Mouse (Mus musculus) CH12.LX (cell line): Measurements from ENCODE around the gene Gm6588. TPM values are rescaled to one million over a fixed set of nuclear protein-coding genes. Genes with fewer than 3 reads are reported as not detected.

Source experiments
- DNase-seq: peaks from one replicate; pipeline ENCODE4 v3.0.0-alpha.2; 2013; ENCODE audit errors: extremely low read depth
- H3K27ac ChIP-seq: 2 replicates; pipeline ENCODE4 v1.5.1; 2012; ENCODE audit warnings: low read depth, mild to moderate bottlenecking, control low read depth, moderate library complexity; ENCODE audit not compliant: insufficient read depth
- H3K27me3 ChIP-seq: replicated peaks from 2 replicates; pipeline ENCODE3; 2012; ENCODE audit warnings: inconsistent platforms
- H3K36me3 ChIP-seq, 2 experiments: replicated peaks in 1 of 2; 2 replicates each; pipeline versions ENCODE3 to v1.6.1; 2012; ENCODE audit warnings: inconsistent platforms in 1 of 2, low read length in 1 of 2, mild to moderate bottlenecking in 1 of 2, mixed read lengths in 1 of 2, moderate library complexity in 1 of 2; ENCODE audit not compliant: control insufficient read depth in 1 of 2, insufficient read depth in 1 of 2
- H3K4me1 ChIP-seq, 2 experiments: 2 replicates each; pipeline ENCODE4 v1.6.1; 2012; ENCODE audit warnings: inconsistent platforms in 1 of 2, moderate library complexity in 1 of 2; ENCODE audit not compliant: insufficient read depth in 2 of 2, control insufficient read depth in 1 of 2
- H3K4me2 ChIP-seq: 2 replicates; pipeline ENCODE4 v1.6.1; 2012; ENCODE audit warnings: low read depth, mild to moderate bottlenecking, control low read depth; ENCODE audit not compliant: poor library complexity, insufficient read depth, severe bottlenecking
- H3K4me3 ChIP-seq, 3 experiments: fragments of 150-350 bp in 1 of 3; sonication (generic) in 1 of 3; replicated peaks in 1 of 3; 2 replicates each; pipeline versions ENCODE3 to v1.5.1; 2011 to 2012; ENCODE audit warnings: low read depth in 2 of 3, low read length in 2 of 3, mild to moderate bottlenecking in 2 of 3, moderate library complexity in 2 of 3, control low read depth in 1 of 3, improper control_type of control experiment in 1 of 3, inconsistent platforms in 1 of 3, mixed read lengths in 1 of 3; ENCODE audit not compliant: poor library complexity in 1 of 3
- H3K79me2 ChIP-seq: replicated peaks from 2 replicates; pipeline ENCODE4 v1.6.1; 2012; ENCODE audit warnings: mild to moderate bottlenecking, moderate library complexity; ENCODE audit not compliant: control insufficient read depth, poor library complexity, insufficient read depth, severe bottlenecking; ENCODE audit errors: extremely low read depth
- H3K9ac ChIP-seq: 2 replicates; pipeline ENCODE4 v1.6.1; 2012; ENCODE audit warnings: low read depth, mild to moderate bottlenecking, control low read depth, moderate library complexity; ENCODE audit not compliant: insufficient read depth
- H3K9me3 ChIP-seq: replicated peaks from 2 replicates; pipeline ENCODE3; 2012; ENCODE audit warnings: low read length, inconsistent platforms, mixed read lengths
- BHLHE40 ChIP-seq: IDR thresholded peaks from 2 replicates; pipeline ENCODE4 v1.6.1; 2011; ENCODE audit warnings: mild to moderate bottlenecking, low read depth, low read length, improper control_type of control experiment
- CTCF ChIP-seq, 2 experiments: IDR thresholded peaks in 1 of 2; conservative IDR thresholded peaks in 1 of 2; 2 replicates each; pipeline ENCODE4 v1.5.1; 2011 to 2012; ENCODE audit warnings: low read depth in 2 of 2, low read length in 2 of 2, improper control_type of control experiment in 1 of 2, inconsistent platforms in 1 of 2, mild to moderate bottlenecking in 1 of 2, moderate library complexity in 1 of 2
- E2F4 ChIP-seq: IDR thresholded peaks from 2 replicates; pipeline ENCODE4 v1.6.1; 2011; ENCODE audit warnings: low read depth, low read length, improper control_type of control experiment; ENCODE audit not compliant: insufficient replicate concordance
- EP300 ChIP-seq: IDR thresholded peaks from 2 replicates; pipeline ENCODE4 v1.6.1; 2011; ENCODE audit warnings: low read length, improper control_type of control experiment
- ETS1 ChIP-seq: conservative IDR thresholded peaks from 2 replicates; pipeline ENCODE4 v1.6.1; 2012; ENCODE audit warnings: low read depth, mild to moderate bottlenecking, inconsistent platforms, low read length, improper control_type of control experiment, moderate library complexity
- GABPA ChIP-seq: IDR thresholded peaks from 2 replicates; pipeline ENCODE4 v1.6.1; 2012; ENCODE audit warnings: low read depth, low read length, improper control_type of control experiment, inconsistent platforms; ENCODE audit not compliant: insufficient replicate concordance
- HCFC1 ChIP-seq: IDR thresholded peaks from 2 replicates; pipeline ENCODE4 v1.6.1; 2012; ENCODE audit warnings: low read depth, mild to moderate bottlenecking, inconsistent platforms, low read length, improper control_type of control experiment
- IRF4 ChIP-seq: IDR thresholded peaks from 2 replicates; pipeline ENCODE4 v1.6.1; 2014; ENCODE audit warnings: low read depth, mild to moderate bottlenecking, inconsistent platforms, low read length, improper control_type of control experiment
- JUN ChIP-seq: IDR thresholded peaks from 2 replicates; pipeline ENCODE4 v1.6.1; 2011; ENCODE audit warnings: low read depth, mild to moderate bottlenecking, low read length, improper control_type of control experiment, moderate library complexity; ENCODE audit not compliant: insufficient read depth
- JUND ChIP-seq: conservative IDR thresholded peaks from 2 replicates; pipeline ENCODE4 v1.6.1; 2011; ENCODE audit warnings: low read depth, low read length, improper control_type of control experiment
- KAT2A ChIP-seq: IDR thresholded peaks from 2 replicates; pipeline ENCODE4 v1.6.1; 2012; ENCODE audit warnings: low read length, improper control_type of control experiment, inconsistent platforms; ENCODE audit not compliant: insufficient replicate concordance
- MAFK ChIP-seq: IDR thresholded peaks from 2 replicates; pipeline ENCODE4 v1.6.1; 2011; ENCODE audit warnings: low read length, improper control_type of control experiment; ENCODE audit not compliant: insufficient replicate concordance
- MAX ChIP-seq: IDR thresholded peaks from 2 replicates; pipeline ENCODE4 v1.6.1; 2011; ENCODE audit warnings: low read length, improper control_type of control experiment
- MEF2A ChIP-seq: IDR thresholded peaks from 2 replicates; pipeline ENCODE4 v1.6.1; 2014; ENCODE audit warnings: low read depth, mild to moderate bottlenecking, inconsistent platforms, low read length, improper control_type of control experiment, borderline replicate concordance
- MYC ChIP-seq: IDR thresholded peaks from 2 replicates; pipeline ENCODE4 v1.6.1; 2011; ENCODE audit warnings: low read depth, mild to moderate bottlenecking, improper control_type of control experiment, low read length
- NELFE ChIP-seq: IDR thresholded peaks from 2 replicates; pipeline ENCODE4 v1.6.1; 2011; ENCODE audit warnings: low read depth, low read length, improper control_type of control experiment
- POLR2AphosphoS2 ChIP-seq: IDR thresholded peaks from 2 replicates; pipeline ENCODE4 v1.6.1; 2011; ENCODE audit warnings: low read depth, low read length, improper control_type of control experiment
- RCOR1 ChIP-seq: conservative IDR thresholded peaks from 2 replicates; pipeline ENCODE4 v1.6.1; 2012; ENCODE audit warnings: low read depth, mild to moderate bottlenecking, inconsistent platforms, low read length, improper control_type of control experiment
- SIN3A ChIP-seq: IDR thresholded peaks from 2 replicates; pipeline ENCODE4 v1.6.1; 2012; ENCODE audit warnings: low read length, improper control_type of control experiment, inconsistent platforms
- TCF12 ChIP-seq: IDR thresholded peaks from 2 replicates; pipeline ENCODE4 v1.6.1; 2014; ENCODE audit warnings: low read depth, mild to moderate bottlenecking, inconsistent platforms, low read length, improper control_type of control experiment
- USF1 ChIP-seq: IDR thresholded peaks from 2 replicates; pipeline ENCODE4 v1.6.1; 2014; ENCODE audit warnings: low read depth, mild to moderate bottlenecking, inconsistent platforms, low read length, improper control_type of control experiment
- ZC3H11A ChIP-seq: IDR thresholded peaks from 2 replicates; pipeline ENCODE4 v1.6.1; 2012; ENCODE audit warnings: low read depth, mild to moderate bottlenecking, inconsistent platforms, low read length, improper control_type of control experiment
- ZKSCAN1 ChIP-seq: IDR thresholded peaks from 2 replicates; pipeline ENCODE4 v1.6.1; 2012; ENCODE audit warnings: low read depth, inconsistent platforms, low read length, improper control_type of control experiment, borderline replicate concordance
- ZNF384 ChIP-seq: IDR thresholded peaks from 2 replicates; pipeline ENCODE4 v1.6.1; 2012; ENCODE audit warnings: low read depth, low read length, improper control_type of control experiment, inconsistent platforms
- dilution Hi-C: fragments of 300-500 bp; cut with MboI; formaldehyde crosslinking; loops from 2 replicates; pipeline ENCODE4 v1.14.3; 2020; ENCODE audit warnings: low sequenced_read_pairs; ENCODE audit not compliant: extremely low pct_unique_long_range_greater_than_20kb, extremely low pct_ligation_motif_present
- in situ Hi-C: fragments of 300-500 bp; cut with MboI; formaldehyde crosslinking; loops from 3 replicates; pipeline ENCODE4 v1.14.3; 2019; ENCODE audit warnings: low sequenced_read_pairs, low pct_ligation_motif_present, low pct_unique_long_range_greater_than_20kb, mixed read lengths
- polyA plus RNA-seq: library from polyadenylated mRNA; unstranded; fragments of >175 nt; gene quantifications from 2 replicates; pipeline ENCODE4 v1.2.1, GENCODE M21; 2012; ENCODE audit warnings: low read depth; ENCODE audit not compliant: insufficient read length
- total RNA-seq, 2 experiments: library from RNA; depleted of rRNA; stranded (reverse); fragments of 300-350 nt in 1 of 2; fragments of >200 nt in 1 of 2; gene quantifications; 2 replicates each; pipeline ENCODE4 v1.2.3; 2012 to 2014

Gm6588 gene
- total and polyA plus RNA-seq, 3 experiments, result not detected

DNA sequence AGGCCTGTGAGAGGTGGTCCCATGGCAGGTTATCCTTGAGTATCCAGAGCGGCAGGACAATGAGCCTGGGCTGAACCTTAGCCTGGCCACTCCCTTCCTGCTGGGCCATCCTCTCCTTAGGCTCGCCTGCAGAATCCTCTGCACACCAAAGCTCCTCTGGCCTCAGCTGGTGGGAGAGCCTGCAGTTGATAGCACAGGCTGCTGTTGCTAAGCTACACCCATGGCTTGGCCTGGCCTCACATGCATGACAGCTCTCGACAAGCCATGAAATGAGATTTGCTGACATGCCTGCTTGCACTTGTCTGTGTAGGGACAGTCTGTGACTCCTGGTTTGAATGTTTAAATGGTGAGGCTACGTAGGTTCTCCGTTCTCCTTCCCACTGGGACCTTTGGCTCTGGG is 32.6 kb upstream of the Gm6588 start:
- TF ChIP-seq ETS1, result no peak
- TF ChIP-seq EP300, result no peak
- TF ChIP-seq IRF4, result no peak
- TF ChIP-seq RCOR1, result no peak
- TF ChIP-seq ZKSCAN1, result no peak
- no peak for TF ChIP-seq E2F4
- no peak for TF ChIP-seq POLR2AphosphoS2
- TF ChIP-seq GABPA, result no peak
- no peak for TF ChIP-seq HCFC1
- no peak for TF ChIP-seq ZNF384
- TF ChIP-seq KAT2A, result no peak
- TF ChIP-seq JUN, result no peak
- no peak for TF ChIP-seq NELFE
- no peak for TF ChIP-seq ZC3H11A
- TF ChIP-seq MAX, result no peak
- TF ChIP-seq SIN3A, result no peak
- no peak for TF ChIP-seq TCF12
- TF ChIP-seq BHLHE40, result no peak
- TF ChIP-seq MYC, result no peak

DNA sequence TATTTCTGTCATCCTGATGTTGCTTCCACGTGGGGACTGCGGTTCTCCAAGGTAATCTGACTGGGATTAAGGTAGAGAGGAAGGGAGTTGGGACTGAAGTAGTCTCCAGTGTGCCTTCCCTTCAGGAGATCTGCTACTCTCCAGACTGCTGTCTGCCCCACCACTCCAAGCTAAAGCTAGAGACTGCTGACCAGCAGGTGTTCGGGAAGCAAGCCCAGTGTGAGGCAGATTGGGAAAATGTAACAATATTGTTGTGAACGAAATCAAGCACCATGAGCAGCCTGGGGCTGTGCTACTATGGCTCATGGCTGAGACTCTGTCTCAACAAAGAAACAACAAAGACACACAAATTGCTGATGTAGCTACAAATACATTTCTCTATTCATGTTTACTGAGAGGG is 31.2 kb upstream of the Gm6588 start:
- Histone ChIP-seq H3K27ac (no peak overlapping the region), H3K4me2 (no peak overlapping the region), H3K36me3 (no peaks in the 10 kb centered on the region), H3K79me2 (no peaks in the 10 kb centered on the region), H3K4me1 (no peaks in the 10 kb centered on the region), H3K27me3 (peaks cover 31% of the 10 kb centered on the region), H3K9me3 (peaks cover 2% of the 10 kb centered on the region), H3K9ac (no peak overlapping the region), H3K4me3 (no peak overlapping the region)
- DNase-seq, result no peak
- no peak for TF ChIP-seq MAFK
- TF ChIP-seq JUND, result no peak
- TF ChIP-seq USF1, result no peak
- no peak for TF ChIP-seq ZC3H11A
- TF ChIP-seq MEF2A, result no peak
- no peak for TF ChIP-seq CTCF (conservative IDR thresholded peaks at IDR 0.05 in 1 of 2, IDR thresholded peaks at IDR 0.05 in 1 of 2; ENCODE audit: low read depth in 2 of 2, low read length in 2 of 2)
- no peak for TF ChIP-seq POLR2AphosphoS2
- dilution Hi-C loops, result no loop called here
- in situ Hi-C loops, result no loop called here

More for the DNA sequence above, 32.6 kb upstream of the Gm6588 start:
- no peak overlapping the region for H3K27ac ChIP-seq
- peaks cover 29% of the 10 kb centered on the region for H3K27me3 ChIP-seq
- in situ Hi-C loops, result no loop called here
- no peak for DNase-seq
- peaks cover 2% of the 10 kb centered on the region for H3K9me3 ChIP-seq
- no peak overlapping the region for H3K4me2 ChIP-seq
- no peak overlapping the region for H3K4me3 ChIP-seq
- no peaks in the 10 kb centered on the region for H3K79me2 ChIP-seq
- dilution Hi-C loops, result no loop called here
- no peaks in the 10 kb centered on the region for H3K4me1 ChIP-seq
- H3K36me3 ChIP-seq, result no peaks in the 10 kb centered on the region
- no peak overlapping the region for H3K9ac ChIP-seq
